ENCODE assay signal across 10 mouse cellular contexts in the genomic region with DNA sequence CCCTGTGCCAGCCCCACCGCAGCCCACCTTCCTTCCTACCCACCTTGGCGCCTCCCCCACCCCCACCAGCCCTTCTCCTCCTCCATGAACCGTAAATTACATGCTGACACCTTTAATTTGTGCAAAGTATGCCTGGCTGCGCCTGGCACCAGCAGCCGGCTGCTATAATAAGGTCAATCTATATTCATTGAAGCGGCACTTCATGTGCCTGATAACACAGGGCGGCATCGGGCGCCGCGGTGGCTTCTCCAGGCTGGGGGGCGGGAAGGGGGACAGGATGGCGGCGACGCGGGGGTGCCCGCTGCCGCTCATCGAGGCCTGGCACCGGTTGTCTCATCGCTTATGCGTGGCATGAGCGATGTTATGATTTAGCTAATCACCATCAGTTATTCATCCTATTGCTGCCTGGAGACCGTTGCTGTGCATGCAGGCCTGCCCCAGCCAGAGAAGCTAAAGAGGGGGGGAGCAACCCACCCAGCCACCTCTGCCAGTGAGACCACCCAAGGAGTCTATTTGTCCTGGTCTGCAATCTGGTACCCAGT.
DNase-seq lines count a peak whose midpoint lies in the region; ATAC-seq and TF ChIP-seq lines count a peak whose summit lies in the region.
"Had no signal": no experiment of that assay in that cellular context is flagged by ENCODE, and none has a peak within 500 bp of the region (broad histone marks: within the 10 kb centered on the region; RNA-seq: fewer than 3 reads in every experiment).

No protein-coding gene starts in this region.

- 80% methylated on average over 24 of the region's 24 CpGs for WGBS in hindbrain, embryonic 11.5 days
- WGBS in hindbrain, embryonic 10.5 days = 85% methylated on average over 24 of the region's 24 CpGs
- 19% methylated on average over 24 of the region's 24 CpGs for WGBS in forebrain, postnatal 0 days
- 31% methylated on average over 24 of the region's 24 CpGs for WGBS in neural tube, embryonic 13.5 days

- H3K4me3 ChIP-seq in hindbrain, embryonic 11.5 days (ENCODE audit: low read depth, low read length) = no peak overlapping the region
- H3K4me3 ChIP-seq in hindbrain, embryonic 10.5 days = no peak overlapping the region
- H3K4me3 ChIP-seq in forebrain, postnatal 0 days (ENCODE audit: low read depth, low read length) = no peak overlapping the region
- no peak overlapping the region for H3K4me3 ChIP-seq in neural tube, embryonic 13.5 days

- no peak for TF ChIP-seq CTCF in forebrain, postnatal 0 days (IDR thresholded peaks at IDR 0.05; ENCODE audit: low read depth)

- DNase-seq in hindbrain, embryonic 11.5 days (ENCODE audit: low spot score) = peak; percentile 17
- no peak for DNase-seq in hindbrain, embryonic 10.5 days (ENCODE audit: low spot score)
- peak; percentile 69 for DNase-seq in brain, adult 2 months (ENCODE audit: low read depth, low spot score)
- DNase-seq in forebrain, postnatal 0 days = peak; percentile 74
- no peak for DNase-seq in thymus, postnatal 10 days (ENCODE audit: low spot score in 2 of 2)
- no peak for DNase-seq in ovary, adult 18-20 months (ENCODE audit: low spot score)
- DNase-seq in gastrocnemius, postnatal 25 days = no peak
- DNase-seq: thymus, adult 2 months had no signal

- no peaks in the 10 kb centered on the region for H3K9me3 ChIP-seq in hindbrain, embryonic 11.5 days (ENCODE audit: control insufficient read depth, low read length)
- no peaks in the 10 kb centered on the region for H3K9me3 ChIP-seq in hindbrain, embryonic 10.5 days
- no peaks in the 10 kb centered on the region for H3K9me3 ChIP-seq in forebrain, postnatal 0 days (ENCODE audit: low read length)
- no peaks in the 10 kb centered on the region for H3K9me3 ChIP-seq in neural tube, embryonic 13.5 days

- no peak overlapping the region for H3K9ac ChIP-seq in hindbrain, embryonic 11.5 days (ENCODE audit: low read depth, low read length)
- H3K9ac ChIP-seq in forebrain, postnatal 0 days = peak overlapping the region; percentile 28; the same call in 1 of the 2 replicates
- H3K9ac ChIP-seq in neural tube, embryonic 13.5 days = peak overlapping the region; percentile 49
- H3K9ac ChIP-seq: liver, embryonic 14.5 days had no signal

- ATAC-seq in hindbrain, embryonic 11.5 days (ENCODE audit: low FRiP score) = peak; percentile 54
- ATAC-seq in forebrain, postnatal 0 days = peak; percentile 87
- peak; percentile 85 for ATAC-seq in neural tube, embryonic 13.5 days (ENCODE audit: low read depth)

- no peak overlapping the region for H3K27ac ChIP-seq in hindbrain, embryonic 11.5 days (ENCODE audit: low read depth, low read length)
- no peak overlapping the region for H3K27ac ChIP-seq in hindbrain, embryonic 10.5 days
- H3K27ac ChIP-seq in forebrain, postnatal 0 days (ENCODE audit: low read depth, low read length) = peak overlapping the region; percentile 35; the same call in 1 of the 2 replicates
- peak overlapping the region; percentile 82 for H3K27ac ChIP-seq in neural tube, embryonic 13.5 days (replicated peaks)
- H3K27ac ChIP-seq: liver, embryonic 14.5 days had no signal

- no peak overlapping the region for H3K4me2 ChIP-seq in hindbrain, embryonic 11.5 days (replicated peaks; ENCODE audit: low read depth, low read length)
- peak overlapping the region; percentile 37 for H3K4me2 ChIP-seq in forebrain, postnatal 0 days (ENCODE audit: low read depth)
- peak overlapping the region; percentile 21; the same call in 1 of the 2 replicates for H3K4me2 ChIP-seq in neural tube, embryonic 13.5 days

- no peaks in the 10 kb centered on the region for H3K27me3 ChIP-seq in hindbrain, embryonic 11.5 days (ENCODE audit: control insufficient read depth, insufficient read depth, low read length)
- peaks cover 8% of the 10 kb centered on the region; the same call in 1 of the 2 replicates for H3K27me3 ChIP-seq in hindbrain, embryonic 10.5 days (ENCODE audit: insufficient read depth, poor library complexity, severe bottlenecking)
- no peaks in the 10 kb centered on the region for H3K27me3 ChIP-seq in forebrain, postnatal 0 days (ENCODE audit: insufficient read depth, low read length)
- H3K27me3 ChIP-seq in neural tube, embryonic 13.5 days = peaks cover 5% of the 10 kb centered on the region; the same call in 1 of the 2 replicates

- H3K4me1 ChIP-seq in hindbrain, embryonic 11.5 days (replicated peaks; ENCODE audit: control insufficient read depth, insufficient read depth, low read length) = peaks cover 2% of the 10 kb centered on the region; the same call in 1 of the 2 replicates
- peaks cover 29% of the 10 kb centered on the region for H3K4me1 ChIP-seq in hindbrain, embryonic 10.5 days (replicated peaks)
- peaks cover 12% of the 10 kb centered on the region; the same call in 1 of the 2 replicates for H3K4me1 ChIP-seq in forebrain, postnatal 0 days (ENCODE audit: insufficient read depth)
- peaks cover 38% of the 10 kb centered on the region for H3K4me1 ChIP-seq in neural tube, embryonic 13.5 days (replicated peaks)

- H3K36me3 ChIP-seq in hindbrain, embryonic 11.5 days (ENCODE audit: control insufficient read depth, insufficient read depth, low read length) = no peaks in the 10 kb centered on the region
- H3K36me3 ChIP-seq in hindbrain, embryonic 10.5 days = no peaks in the 10 kb centered on the region
- no peaks in the 10 kb centered on the region for H3K36me3 ChIP-seq in forebrain, postnatal 0 days (ENCODE audit: insufficient read depth)
- no peaks in the 10 kb centered on the region for H3K36me3 ChIP-seq in neural tube, embryonic 13.5 days

Comparison
In these comparisons a context has a peak if more than half of its experiments do, and no peak if none do; other contexts are left out.
1. DNase-seq: peak in hindbrain, embryonic 11.5 days (single experiment), brain, adult 2 months (single experiment) and forebrain, postnatal 0 days (single experiment); none in hindbrain, embryonic 10.5 days (single experiment), thymus, postnatal 10 days (0 of 2), ovary, adult 18-20 months (single experiment) and gastrocnemius, postnatal 25 days (single experiment).
2. H3K27ac ChIP-seq: peak in forebrain, postnatal 0 days (single experiment) and neural tube, embryonic 13.5 days (single experiment); none in hindbrain, embryonic 11.5 days (single experiment) and hindbrain, embryonic 10.5 days (single experiment).
3. Peak in every context shown above with its lines, with median percentiles within 50 percentile points of each other: ATAC-seq.